Mouse (Mus musculus) embryo, embryonic 11 days (tissue): Measurements from ENCODE around the gene Kif13a.

Experiments used
- DNase-seq: peaks from one replicate; pipeline ENCODE4 v3.0.0-alpha.2; 2015

Gene Kif13a

GRCm38 (mm10) chr13:46721009-46721408, 208.7 kb downstream of the Kif13a start:
- DNase-seq, result no peak

DNA sequence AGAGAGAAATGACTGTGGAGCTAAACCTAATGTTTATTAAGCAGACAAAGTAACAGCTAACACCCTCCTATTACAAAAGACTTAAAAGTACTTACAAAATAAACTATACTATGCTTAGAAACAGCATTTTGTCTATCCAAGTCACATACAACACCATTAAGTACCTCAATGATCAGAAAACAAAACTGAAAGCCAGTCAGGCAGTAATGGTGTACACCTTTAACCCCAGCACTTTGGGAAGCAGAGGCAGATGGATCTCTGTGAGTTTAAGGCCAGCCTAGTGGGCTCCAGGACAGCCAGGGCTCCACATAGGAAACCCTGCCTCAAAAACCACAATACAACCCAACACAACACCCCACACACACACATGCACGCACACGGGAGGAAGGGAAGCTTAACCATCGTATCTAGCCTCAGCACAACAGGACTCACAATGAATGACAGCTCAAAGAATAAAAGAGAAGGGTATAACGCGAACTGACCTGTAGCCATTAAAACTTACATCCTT, 210.7 kb downstream of the Kif13a start:
- no peak for DNase-seq

DNA sequence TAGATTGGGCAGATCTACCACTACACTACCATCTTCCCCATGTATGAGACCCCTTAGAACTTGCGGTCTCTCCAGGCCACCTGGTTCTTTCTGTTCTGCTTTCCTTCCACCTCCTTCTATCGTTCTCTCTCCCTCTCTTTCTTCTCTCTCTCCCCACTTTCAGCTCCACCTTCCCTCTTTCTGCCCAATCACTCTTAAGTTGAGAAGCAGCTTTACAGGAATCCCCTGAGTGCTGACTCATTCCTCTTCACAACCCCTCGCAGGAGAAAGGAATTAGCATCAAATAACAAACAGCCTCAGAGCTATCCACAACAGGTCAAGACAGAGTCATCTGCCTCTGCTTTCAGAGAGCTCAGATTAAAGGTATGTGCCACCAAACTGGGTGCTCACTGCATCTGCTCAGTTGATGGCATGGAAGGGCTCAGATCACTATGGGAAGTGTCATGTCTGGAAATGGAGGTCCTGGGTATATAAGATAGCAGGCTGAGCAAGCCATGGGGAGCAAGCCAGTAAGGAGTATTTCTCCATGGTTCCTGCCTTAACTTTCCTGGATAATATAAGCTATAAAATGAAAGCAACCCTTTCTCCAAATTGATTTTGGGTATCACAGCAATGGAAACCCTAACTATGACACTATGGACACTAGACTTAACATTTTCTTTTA, 213.6 kb downstream of the Kif13a start:
- no peak for DNase-seq

DNA sequence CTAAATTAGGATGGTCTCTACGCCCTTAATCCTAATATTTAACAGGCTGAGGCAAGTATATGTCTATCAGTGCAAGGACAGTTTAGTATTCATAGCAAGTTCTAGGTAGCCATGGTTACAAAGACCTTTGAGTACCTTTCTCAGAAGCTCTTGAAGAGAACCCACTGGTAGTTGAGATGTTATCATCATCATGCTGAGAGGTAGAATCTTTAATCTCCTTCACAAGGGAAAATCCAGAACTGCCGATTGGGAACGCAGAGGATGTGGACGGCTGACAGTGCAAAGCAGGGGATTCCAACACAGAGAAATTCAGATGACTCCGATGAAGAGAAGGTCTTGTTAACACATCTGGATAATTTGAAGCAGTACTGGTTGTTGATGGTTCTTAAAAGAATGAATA, 216.2 kb downstream of the Kif13a start:
- no peak for DNase-seq

DNA sequence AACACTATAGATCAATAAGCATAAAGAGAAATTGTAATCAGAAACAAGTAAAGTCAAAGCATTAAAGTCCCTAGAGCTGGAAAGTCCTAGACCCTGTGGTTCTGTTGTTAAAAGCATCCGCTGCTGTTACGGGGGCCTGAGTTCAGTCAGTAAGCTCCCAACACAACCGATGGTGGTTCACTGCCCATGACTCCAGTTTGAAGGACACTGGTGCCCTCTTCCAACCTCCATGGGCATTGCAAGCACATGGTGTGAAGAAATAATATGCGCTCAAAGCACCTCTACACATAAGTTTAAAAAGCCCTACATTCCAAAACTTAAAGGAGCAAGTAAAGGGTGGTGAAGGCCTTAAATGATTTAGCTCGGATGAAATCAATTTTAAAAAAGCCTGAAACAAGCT, 226.5 kb downstream of the Kif13a start:
- DNase-seq, result peak; percentile 15

DNA sequence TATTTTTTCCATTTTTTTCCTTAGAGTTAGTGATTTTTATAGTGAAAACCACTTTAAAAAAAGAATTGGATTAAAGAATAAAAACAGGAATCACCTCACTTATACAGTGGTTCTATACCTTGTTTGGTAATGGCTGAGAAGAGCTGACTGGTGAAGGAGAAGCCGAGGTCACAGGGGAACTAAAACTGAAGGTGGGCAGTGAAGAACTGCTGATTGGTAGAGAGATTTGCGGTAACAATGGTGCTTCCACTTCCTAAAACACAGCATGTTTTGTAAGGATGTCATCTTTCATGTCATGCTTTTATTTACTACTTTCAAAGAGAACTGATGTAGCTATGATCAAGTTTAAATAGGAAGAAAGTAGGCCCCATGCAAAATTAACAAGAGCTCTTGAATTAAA, 228.2 kb downstream of the Kif13a start:
- no peak for DNase-seq

GRCm38 (mm10) chr13:46699372-46699771, 230.3 kb downstream of the Kif13a start:
- DNase-seq, result no peak
